ENCODE assay signal across 12 mouse cellular contexts in the genomic region with DNA sequence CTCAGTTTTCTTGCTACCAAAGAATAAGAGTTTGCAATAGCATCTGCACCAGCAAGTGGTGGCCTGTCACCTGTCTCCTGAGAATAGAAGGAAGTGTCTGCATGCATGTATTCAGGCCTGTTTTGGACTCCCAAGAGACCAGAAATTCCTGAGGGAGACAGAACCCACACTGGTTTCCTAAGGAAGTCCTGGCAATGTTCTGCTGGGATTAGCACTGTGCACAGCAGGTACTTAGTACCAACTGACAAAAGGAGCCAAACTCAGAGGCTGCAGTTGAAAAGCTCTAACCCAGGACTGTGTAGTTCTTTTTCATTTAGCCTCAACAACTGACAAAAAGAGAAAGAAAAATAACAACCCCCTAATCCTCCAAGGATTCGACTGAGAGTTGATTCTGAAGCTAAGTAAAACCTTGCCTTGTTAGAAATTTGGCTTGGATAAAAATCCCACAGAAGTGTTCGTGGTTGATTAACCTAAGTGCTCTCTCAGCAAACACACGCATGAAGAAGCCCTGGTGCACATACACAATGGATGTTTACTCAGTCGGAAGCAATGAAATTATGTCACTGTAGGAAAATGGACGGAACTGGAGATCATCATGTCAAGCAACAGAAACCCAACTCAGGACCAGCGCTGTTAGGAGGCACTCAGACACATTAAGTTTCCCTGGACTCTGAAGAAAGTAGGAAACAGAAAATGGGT.
DNase-seq lines count a peak whose midpoint lies in the region; ATAC-seq lines count a peak whose summit lies in the region.
"Had no signal": no experiment of that assay in that cellular context is flagged by ENCODE, and none has a peak within 500 bp of the region (broad histone marks: within the 10 kb centered on the region; RNA-seq: fewer than 3 reads in every experiment).

No protein-coding gene starts in this region.

- no peaks in the 10 kb centered on the region for H3K27me3 ChIP-seq in hindbrain, embryonic 11.5 days (ENCODE audit: control insufficient read depth, insufficient read depth, low read length)
- H3K27me3 ChIP-seq in hindbrain, embryonic 10.5 days (ENCODE audit: insufficient read depth, poor library complexity, severe bottlenecking): no peaks in the 10 kb centered on the region
- H3K27me3 ChIP-seq in midbrain, embryonic 11.5 days (ENCODE audit: control insufficient read depth, insufficient read depth, low read length): no peaks in the 10 kb centered on the region
- H3K27me3 ChIP-seq in midbrain, embryonic 15.5 days (replicated peaks): no peaks in the 10 kb centered on the region
- H3K27me3 ChIP-seq in forebrain, embryonic 12.5 days: no peaks in the 10 kb centered on the region
- H3K27me3 ChIP-seq: heart, embryonic 13.5 days; stomach, embryonic 15.5 days had no signal

- no peak for ATAC-seq in hindbrain, embryonic 11.5 days (ENCODE audit: low FRiP score)
- ATAC-seq in midbrain, embryonic 11.5 days (ENCODE audit: low FRiP score): no peak
- no peak for ATAC-seq in midbrain, embryonic 15.5 days (replicated peaks)
- peak; percentile 60; the same call in 1 of the 2 replicates for ATAC-seq in forebrain, embryonic 12.5 days (ENCODE audit: low FRiP score)

- peaks cover 5% of the 10 kb centered on the region for H3K4me1 ChIP-seq in hindbrain, embryonic 11.5 days (replicated peaks; ENCODE audit: control insufficient read depth, insufficient read depth, low read length)
- peaks cover 52% of the 10 kb centered on the region for H3K4me1 ChIP-seq in hindbrain, embryonic 10.5 days (replicated peaks)
- peaks cover 14% of the 10 kb centered on the region for H3K4me1 ChIP-seq in midbrain, embryonic 11.5 days (ENCODE audit: control insufficient read depth, insufficient read depth, low read length)
- H3K4me1 ChIP-seq in midbrain, embryonic 15.5 days: peaks cover 24% of the 10 kb centered on the region; the same call in 1 of the 2 replicates
- peaks cover 38% of the 10 kb centered on the region for H3K4me1 ChIP-seq in forebrain, embryonic 12.5 days

- 38% methylated on average over 6 of the region's 6 CpGs for WGBS in hindbrain, embryonic 11.5 days
- WGBS in hindbrain, embryonic 10.5 days: 47% methylated on average over 6 of the region's 6 CpGs
- 35% methylated on average over 6 of the region's 6 CpGs for WGBS in midbrain, embryonic 11.5 days
- WGBS in midbrain, embryonic 15.5 days: 27% methylated on average over 6 of the region's 6 CpGs
- WGBS in forebrain, embryonic 12.5 days: 12% methylated on average over 6 of the region's 6 CpGs

- H3K4me2 ChIP-seq in hindbrain, embryonic 11.5 days (replicated peaks; ENCODE audit: low read depth, low read length): no peak overlapping the region
- no peak overlapping the region for H3K4me2 ChIP-seq in midbrain, embryonic 11.5 days
- no peak overlapping the region for H3K4me2 ChIP-seq in midbrain, embryonic 15.5 days
- no peak overlapping the region for H3K4me2 ChIP-seq in forebrain, embryonic 12.5 days
- H3K4me2 ChIP-seq: heart, embryonic 13.5 days; stomach, embryonic 15.5 days had no signal

- no peak overlapping the region for H3K4me3 ChIP-seq in hindbrain, embryonic 11.5 days (ENCODE audit: low read depth, low read length)
- H3K4me3 ChIP-seq in hindbrain, embryonic 10.5 days: no peak overlapping the region
- H3K4me3 ChIP-seq in midbrain, embryonic 11.5 days (ENCODE audit: low read depth, low read length): no peak overlapping the region
- no peak overlapping the region for H3K4me3 ChIP-seq in midbrain, embryonic 15.5 days
- H3K4me3 ChIP-seq in forebrain, embryonic 12.5 days (replicated peaks): no peak overlapping the region
- H3K4me3 ChIP-seq: heart, embryonic 13.5 days; stomach, embryonic 15.5 days had no signal

- H3K9me3 ChIP-seq in hindbrain, embryonic 11.5 days (ENCODE audit: control insufficient read depth, low read length): no peaks in the 10 kb centered on the region
- H3K9me3 ChIP-seq in hindbrain, embryonic 10.5 days: no peaks in the 10 kb centered on the region
- H3K9me3 ChIP-seq in midbrain, embryonic 11.5 days (ENCODE audit: control insufficient read depth, low read length): no peaks in the 10 kb centered on the region
- no peaks in the 10 kb centered on the region for H3K9me3 ChIP-seq in midbrain, embryonic 15.5 days
- H3K9me3 ChIP-seq in forebrain, embryonic 12.5 days: no peaks in the 10 kb centered on the region
- H3K9me3 ChIP-seq: heart, embryonic 13.5 days; stomach, embryonic 15.5 days had no signal

- H3K9ac ChIP-seq in hindbrain, embryonic 11.5 days (ENCODE audit: low read depth, low read length): no peak overlapping the region
- no peak overlapping the region for H3K9ac ChIP-seq in midbrain, embryonic 11.5 days (ENCODE audit: low read length)
- no peak overlapping the region for H3K9ac ChIP-seq in midbrain, embryonic 15.5 days
- H3K9ac ChIP-seq in forebrain, embryonic 12.5 days: no peak overlapping the region
- H3K9ac ChIP-seq: heart, embryonic 13.5 days; stomach, embryonic 15.5 days had no signal

- no peak overlapping the region for H3K27ac ChIP-seq in hindbrain, embryonic 11.5 days (ENCODE audit: low read depth, low read length)
- H3K27ac ChIP-seq in hindbrain, embryonic 10.5 days: no peak overlapping the region
- H3K27ac ChIP-seq in midbrain, embryonic 11.5 days (ENCODE audit: low read depth, low read length): no peak overlapping the region
- H3K27ac ChIP-seq in midbrain, embryonic 15.5 days: no peak overlapping the region
- peak overlapping the region; percentile 33; the same call in 1 of the 2 replicates for H3K27ac ChIP-seq in forebrain, embryonic 12.5 days
- H3K27ac ChIP-seq: heart, embryonic 13.5 days; stomach, embryonic 15.5 days had no signal

- peak; percentile 45 for DNase-seq in hindbrain, embryonic 11.5 days (ENCODE audit: low spot score)
- DNase-seq in hindbrain, embryonic 10.5 days (ENCODE audit: low spot score): no peak
- peak; percentile 90 for DNase-seq in midbrain, embryonic 11.5 days (ENCODE audit: low spot score, missing footprints)
- peak; percentile 97 for DNase-seq in retina, postnatal 1 day
- no peak for DNase-seq in heart, adult 9 months (ENCODE audit: low spot score in 2 of 2)
- no peak for DNase-seq in adrenal gland, adult (ENCODE audit: inconsistent age in 2 of 2, low spot score in 1 of 2)
- DNase-seq: kidney, postnatal 25 days; lung, postnatal 14 days had no signal

- no peaks in the 10 kb centered on the region for H3K36me3 ChIP-seq in hindbrain, embryonic 11.5 days (ENCODE audit: control insufficient read depth, insufficient read depth, low read length)
- peaks cover 10% of the 10 kb centered on the region for H3K36me3 ChIP-seq in hindbrain, embryonic 10.5 days
- no peaks in the 10 kb centered on the region for H3K36me3 ChIP-seq in midbrain, embryonic 11.5 days (ENCODE audit: control insufficient read depth, insufficient read depth, low read length)
- H3K36me3 ChIP-seq in midbrain, embryonic 15.5 days (replicated peaks): no peaks in the 10 kb centered on the region
- H3K36me3 ChIP-seq in forebrain, embryonic 12.5 days (replicated peaks): no peaks in the 10 kb centered on the region
- H3K36me3 ChIP-seq: heart, embryonic 13.5 days; stomach, embryonic 15.5 days had no signal

Comparison
In these comparisons a context has a peak if more than half of its experiments do, and no peak if none do; other contexts are left out.
1. DNase-seq: peak in hindbrain, embryonic 11.5 days (single experiment), midbrain, embryonic 11.5 days (single experiment) and retina, postnatal 1 day (single experiment); none in hindbrain, embryonic 10.5 days (single experiment), heart, adult 9 months (0 of 2) and adrenal gland, adult (0 of 2).